Mouse (Mus musculus) B cell, adult 2 months (primary cell): ENCODE measurements around the gene Prdx5.
A peak's percentile ranks its signal among the peaks of the same experiment; 100 is the strongest.

Experiments
- DNase-seq, 2 experiments: peaks; one replicate each; pipeline ENCODE4 v3.0.0; 2022

The Prdx5 gene

DNA sequence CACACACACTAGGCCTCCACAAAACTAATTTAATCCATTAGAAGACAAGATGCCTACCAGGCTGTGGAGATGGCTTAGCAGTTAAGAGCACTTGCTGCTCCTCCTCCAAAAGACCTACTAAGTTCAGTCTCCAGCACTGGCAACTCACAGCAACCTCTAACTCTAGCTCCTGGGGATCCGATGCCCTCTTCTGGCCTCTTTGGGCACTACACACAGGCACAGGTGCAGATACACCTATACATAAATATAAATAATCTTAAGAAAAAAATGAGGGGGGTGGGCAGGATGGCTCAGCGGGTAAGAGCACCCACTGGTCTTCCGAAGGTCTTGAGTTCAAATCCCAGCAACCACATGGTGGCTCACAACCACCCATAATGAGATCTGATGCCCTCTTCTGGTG, 26.4 kb upstream of the Prdx5 start:
- DNase-seq = peak; percentile 70

DNA sequence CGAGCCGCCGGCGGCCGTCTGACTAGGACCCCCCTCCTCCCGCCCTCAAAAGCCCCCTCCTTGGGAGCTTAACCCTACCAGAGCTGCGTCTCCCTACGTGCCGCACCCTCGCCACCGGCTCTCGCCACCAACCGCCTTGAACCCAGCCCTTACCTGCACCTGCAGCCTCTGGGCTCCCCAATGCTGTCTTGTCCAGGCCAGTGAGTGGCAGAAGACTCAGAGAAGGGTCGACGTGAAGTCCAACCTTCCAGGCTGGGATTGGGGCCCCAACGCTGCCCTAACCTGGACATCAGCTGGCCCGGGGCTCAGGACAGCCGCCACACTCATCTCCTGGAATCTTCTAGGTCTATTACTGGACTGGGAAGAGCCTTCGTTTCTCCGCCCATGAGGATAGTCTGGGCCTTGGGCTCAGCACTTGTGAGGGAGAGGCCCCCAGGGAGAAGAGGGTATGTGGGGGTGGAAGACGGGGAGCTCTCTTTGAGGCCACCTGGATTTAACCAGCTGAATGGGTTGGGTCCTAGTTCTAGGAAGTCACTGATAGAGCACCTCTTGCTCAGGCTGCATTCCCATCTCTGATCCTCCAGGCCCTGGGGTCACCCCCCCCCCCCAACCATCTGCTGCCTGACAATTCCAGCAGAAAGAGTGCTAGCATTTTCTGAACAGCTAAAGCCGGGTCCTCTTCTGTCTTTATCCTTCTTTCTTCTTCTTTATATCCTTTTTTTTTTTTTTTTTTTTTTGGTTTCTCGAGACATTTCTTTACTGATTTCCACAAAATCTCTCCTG, 24.5 kb upstream of the Prdx5 start, which contains the start of gene Kcnk4:
Gene Kcnk4, minus strand, starts transcription at position 321 of the 783 bp plus-strand sequence.
- DNase-seq = no peak

DNA sequence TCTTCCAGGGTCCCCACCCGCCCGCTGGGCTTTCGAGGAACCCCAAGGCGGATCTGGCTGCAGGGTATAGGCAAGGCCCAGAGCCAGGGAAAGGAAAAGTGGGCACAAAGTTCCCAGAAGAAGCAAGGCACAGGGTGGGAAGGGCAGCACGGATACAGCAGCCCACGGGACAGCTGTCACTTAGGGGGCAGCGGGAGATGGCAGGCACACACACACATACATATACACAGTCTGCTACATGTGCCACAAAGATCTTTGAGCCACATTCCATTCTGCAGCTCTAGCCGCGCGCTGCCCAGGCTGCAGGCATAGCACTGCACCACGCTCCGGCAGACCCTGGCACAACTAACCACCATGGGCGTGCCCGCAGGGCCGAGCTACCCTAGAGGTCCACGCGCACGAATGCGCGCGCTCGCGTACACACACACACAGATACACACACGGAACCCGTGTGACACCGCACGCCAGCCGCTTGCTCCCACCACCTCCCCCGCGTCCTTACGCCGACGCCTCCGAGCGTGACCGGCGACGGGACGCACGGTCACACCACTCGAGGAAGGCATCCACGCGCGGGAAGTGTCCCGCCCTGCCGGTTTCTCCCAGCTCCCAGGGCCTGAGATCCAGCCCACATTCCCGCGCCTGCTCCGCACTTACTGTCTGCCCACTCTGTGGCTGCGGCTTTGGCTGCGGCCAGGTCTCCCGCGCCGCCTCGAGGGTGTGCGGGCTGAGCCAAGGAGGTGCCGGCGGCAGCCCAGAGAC, 23.7 kb upstream of the Prdx5 start:
- DNase-seq = peak; percentile 57 to 62

DNA sequence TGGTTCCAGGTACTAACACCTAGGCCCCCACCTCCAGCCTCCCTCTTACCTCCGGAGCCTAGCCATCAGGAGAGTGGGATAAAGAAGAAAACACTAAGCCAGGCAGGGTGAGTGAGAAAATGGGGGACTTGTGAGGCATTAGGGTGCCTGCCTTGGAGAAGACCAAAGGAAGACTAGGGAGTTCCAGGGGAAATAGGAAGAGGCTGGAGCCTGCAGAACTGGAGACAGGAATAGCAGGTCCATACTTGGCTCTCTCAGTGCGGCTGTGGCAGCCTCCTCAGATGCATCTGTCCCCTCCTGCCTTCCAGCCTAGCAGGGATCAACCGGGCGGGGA, 23.2 kb upstream of the Prdx5 start:
- no peak for DNase-seq

DNA sequence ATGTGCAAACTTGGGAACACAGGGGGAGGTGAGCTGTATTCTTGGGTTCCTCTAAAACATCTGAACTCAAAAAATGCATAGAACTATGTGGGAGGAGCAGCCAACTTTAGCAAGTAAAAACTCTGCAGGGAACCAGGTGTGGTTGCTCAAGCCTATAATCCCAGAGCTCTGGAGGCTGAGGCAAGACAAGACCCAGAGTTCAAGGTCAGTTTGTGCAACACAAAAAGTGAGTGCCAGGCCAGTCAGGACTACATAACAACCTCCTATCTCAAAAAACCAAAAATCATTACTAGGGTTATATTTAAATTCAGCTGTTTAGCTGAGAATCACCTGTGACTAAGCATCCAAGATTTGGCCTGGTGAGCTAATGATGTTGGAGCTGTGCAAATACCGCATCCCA, 22.1 kb upstream of the Prdx5 start:
- DNase-seq = no peak

DNA sequence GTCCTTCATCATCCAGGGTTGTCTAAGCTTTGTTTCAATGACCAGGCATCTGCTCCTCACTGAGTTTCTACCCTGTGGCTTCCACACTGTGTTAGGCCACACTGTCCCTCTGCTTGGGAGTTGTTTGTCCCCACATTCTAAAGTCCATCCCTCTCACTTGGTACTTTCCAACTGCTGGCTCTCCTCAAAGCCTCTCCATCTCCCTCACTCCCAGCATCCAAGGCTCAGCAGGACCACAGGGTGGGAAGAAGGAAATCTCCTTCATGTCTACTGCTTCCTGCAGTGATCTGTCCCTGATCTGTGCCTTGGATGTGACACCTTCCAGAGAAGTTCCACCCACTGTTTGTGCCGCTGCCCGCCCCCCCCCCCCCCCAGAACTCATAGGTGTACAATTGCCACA, 21.1 kb upstream of the Prdx5 start:
- DNase-seq = no peak

DNA sequence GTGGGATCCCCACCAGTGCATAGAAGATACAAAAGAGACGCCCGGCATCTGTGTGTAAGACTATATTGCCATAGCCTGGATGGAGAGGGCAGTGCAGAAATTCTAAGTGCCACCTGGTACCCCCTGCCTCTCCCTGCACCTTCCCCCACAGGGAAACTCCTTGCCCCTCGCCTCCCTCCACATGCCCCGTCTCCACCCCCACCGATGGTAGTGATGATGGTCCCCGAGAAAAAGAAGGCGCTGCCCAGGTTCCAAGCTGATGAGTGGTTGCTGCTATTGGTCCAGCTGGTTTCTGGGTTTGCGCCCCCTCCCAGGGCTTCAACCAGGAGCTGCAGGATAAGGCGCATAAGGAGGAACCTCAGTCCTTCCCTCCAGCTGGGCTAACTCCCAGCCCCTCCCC, 18.2 kb upstream of the Prdx5 start:
- DNase-seq = no peak

DNA sequence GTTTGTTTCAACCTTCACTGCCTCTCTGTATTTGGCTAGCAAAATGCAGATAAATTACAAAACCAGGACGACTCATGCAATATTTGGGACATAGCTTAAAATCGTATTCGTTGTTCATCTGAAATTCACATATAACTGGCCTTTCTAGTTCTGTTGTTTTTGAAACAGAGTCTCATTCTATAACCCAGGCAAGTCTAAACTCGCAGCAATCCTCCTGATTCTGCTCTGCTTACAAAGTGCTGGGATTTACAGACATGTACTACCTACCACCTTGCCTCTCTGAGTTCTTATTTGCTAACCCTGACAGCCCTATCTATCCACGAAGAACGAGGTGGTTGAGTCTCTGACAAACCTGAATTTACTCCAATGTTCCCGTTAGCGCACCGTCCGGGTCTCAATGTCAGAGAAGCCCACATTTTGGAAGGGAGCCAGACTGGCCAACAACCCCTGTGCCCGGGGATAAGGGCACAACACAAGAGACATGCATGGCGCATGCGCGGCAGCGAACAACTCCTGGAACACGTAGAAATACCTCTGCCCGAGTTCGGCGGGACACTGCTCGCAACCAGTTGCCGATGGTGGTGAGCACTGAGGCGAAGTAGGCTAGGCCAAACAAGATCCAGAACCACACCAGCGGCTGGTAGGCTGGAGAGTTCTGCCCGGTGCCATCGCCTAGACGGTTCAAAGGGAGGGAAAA, 16.8 kb upstream of the Prdx5 start:
- DNase-seq = peak in 1 of 2 experiments; percentile 36

DNA sequence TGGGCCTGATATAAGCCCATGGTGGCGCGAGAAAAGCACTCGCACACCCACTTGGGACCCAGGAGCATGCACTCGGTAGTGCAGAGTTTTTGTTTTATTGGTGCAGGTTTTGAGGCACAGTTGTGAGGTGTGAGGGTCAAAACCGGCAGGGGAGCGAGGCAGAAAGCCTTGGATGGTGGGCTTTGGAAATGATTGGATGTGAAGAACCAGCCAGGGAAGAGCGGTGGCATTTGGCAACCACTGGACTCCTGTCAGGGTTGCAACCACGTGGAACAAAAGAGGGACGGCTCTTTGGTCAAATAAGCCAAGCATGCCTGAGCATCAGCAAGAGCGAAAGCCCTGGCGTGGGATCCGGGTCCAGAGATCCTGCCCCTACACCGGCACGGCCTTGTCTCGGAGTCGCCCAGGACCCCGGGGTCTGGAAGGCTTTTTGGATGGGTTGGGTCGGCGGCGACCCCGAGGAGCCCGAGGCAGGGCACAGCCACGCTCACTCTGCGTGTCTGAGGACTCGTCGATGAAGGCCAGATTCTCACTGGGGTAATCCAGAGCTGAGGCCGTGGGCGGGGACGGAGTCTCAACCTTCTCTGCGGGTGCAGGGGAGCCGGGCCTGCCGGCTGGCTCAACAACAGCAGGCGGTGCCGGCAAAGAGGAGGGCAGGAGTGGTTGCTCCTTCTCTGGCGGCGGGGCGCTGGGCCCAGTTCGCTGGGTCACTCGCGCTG, 15.9 kb upstream of the Prdx5 start:
- no peak for DNase-seq

DNA sequence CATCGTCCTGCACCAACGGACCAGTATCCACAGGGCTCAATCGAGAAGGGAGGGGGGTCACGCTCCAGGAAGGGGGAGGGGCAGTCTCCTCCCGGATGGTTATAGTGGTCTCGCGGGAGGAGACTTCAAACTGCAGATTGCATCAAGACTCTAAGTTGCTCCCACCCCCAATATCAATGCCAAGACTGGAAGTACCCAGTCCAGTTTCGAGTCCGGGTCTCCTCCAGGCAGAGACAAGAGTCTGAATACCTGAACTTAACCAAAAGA, 15.3 kb upstream of the Prdx5 start, which contains the start of gene Catsperz:
Gene Catsperz, minus strand, starts transcription at position 74 of the 267 bp plus-strand sequence.
- no peak for DNase-seq

DNA sequence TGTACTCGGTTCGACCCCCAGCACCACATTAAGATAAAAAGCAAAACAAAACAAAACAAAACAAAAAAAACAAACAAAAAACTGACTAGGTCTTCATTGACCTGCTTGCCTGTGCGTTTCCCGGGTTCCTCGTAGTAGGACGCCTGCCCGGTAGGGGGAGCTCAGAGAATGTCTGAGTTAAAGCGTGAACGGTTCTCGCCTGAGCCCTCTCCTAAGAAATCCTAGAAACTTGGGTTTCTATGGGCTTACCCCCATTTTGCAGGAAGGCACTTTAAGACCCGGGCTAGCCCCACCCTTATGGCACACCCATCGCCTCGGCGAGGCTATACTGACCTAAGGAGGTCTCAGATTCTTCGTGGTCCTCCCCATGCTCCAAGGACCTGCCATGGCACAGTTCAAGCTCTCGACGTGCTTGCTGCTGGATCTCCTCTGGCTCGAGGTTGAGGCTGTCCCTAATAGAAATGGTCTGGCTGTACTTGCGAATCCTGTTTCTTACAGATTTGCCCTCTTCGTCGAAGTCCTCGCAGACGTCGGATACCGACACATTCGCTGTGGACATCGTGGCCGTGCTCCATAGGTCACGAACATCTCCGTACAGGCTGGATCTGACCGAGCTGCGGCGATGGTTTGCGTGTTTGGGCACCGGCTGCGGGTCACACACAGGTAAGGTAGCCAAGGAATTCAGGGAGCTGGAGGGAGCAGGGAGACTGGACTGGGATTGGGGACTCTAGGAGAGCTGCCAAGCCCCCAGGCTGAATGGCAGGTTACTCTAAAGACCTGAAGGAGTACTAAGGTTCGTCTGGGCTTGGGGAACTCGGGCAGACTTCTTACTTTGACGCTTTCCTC, 14.8 kb upstream of the Prdx5 start:
- peak; percentile 91 to 92 for DNase-seq

DNA sequence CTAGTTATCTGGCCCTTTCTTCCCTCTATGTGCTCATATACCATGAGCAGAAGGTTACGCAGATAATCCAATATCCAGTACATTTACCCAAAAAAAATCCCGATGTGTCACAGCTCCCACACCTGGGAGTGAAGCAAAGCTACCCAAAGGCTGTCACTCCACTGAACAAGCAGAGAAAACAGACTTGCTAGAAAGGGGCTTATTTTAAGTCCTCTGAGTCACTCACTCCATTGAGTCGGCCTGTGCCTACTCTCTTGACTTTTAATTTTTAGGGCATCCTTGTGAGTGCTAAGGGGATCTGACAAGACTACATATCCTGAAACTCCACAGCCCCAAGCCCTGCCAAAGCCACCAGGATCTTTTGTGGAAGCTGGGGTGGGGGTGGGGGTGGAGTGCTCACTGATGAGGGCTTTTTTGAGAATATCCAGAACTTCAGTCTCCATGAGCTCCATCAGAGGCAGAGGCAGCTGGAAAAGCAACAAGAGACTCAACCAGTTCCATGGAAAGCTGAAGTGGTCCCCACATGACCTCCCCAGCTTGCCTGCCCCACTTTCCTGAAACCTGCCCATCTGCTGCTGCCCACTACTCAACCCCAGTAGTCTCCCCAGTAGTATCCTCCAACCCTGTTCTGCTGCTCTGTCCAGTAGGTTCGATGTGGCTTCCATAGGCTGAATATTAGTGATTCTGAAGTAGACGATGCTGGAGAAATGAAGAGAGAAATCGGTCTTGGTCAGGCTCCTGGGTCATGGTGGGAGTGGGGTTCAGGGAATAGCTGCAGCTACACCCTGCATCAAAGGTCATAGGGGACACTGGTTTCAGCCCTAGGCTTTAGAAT, 13.2 kb upstream of the Prdx5 start:
- no peak for DNase-seq

DNA sequence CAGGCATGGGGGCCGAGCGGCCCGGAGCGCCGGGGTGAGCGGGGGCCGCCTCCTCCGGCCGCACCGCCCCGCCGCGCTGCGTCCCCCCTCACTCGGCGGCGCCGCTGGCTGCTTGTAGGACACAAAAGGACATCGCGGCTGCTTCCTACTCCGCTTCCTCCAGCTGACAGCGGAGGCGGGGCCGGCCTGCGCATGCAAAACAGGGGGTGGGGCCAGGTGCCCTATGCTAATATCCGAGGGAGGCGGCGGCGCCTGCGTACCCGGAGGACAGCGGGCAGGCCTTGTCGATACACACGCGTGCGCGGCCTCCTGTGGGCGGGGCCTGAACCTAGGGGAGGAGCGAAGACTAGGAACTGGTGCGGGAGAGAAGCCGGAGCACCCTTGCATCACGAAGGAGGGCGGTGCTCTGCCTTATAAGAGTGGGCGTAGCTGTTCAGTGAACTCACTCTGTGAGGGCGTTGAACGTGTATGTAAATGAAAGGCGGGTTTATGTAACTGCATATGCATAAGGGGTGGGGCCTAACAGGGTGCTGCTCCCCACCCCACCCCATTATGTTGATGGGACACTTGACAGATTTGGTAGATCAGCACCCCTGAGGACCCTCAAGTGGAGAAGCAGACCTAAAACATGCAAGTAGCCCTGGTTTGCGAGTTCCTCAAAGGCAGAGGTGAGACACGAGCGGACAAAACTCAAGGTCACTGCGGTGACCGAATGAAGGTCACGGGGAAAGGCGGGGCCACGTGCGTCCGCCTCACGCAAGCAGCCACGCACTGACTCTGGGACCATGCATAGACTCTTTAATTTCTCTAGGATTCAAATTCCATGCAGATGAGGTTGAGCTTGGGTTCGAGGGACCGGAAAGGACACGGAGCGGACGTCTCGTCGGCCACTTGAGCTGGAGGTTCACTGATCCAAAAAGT, 12.0 kb upstream of the Prdx5 start, which contains the start of gene Esrra:
Gene Esrra, minus strand, starts transcription at position 167 of the 921 bp plus-strand sequence.
- peak; percentile 100 for DNase-seq

DNA sequence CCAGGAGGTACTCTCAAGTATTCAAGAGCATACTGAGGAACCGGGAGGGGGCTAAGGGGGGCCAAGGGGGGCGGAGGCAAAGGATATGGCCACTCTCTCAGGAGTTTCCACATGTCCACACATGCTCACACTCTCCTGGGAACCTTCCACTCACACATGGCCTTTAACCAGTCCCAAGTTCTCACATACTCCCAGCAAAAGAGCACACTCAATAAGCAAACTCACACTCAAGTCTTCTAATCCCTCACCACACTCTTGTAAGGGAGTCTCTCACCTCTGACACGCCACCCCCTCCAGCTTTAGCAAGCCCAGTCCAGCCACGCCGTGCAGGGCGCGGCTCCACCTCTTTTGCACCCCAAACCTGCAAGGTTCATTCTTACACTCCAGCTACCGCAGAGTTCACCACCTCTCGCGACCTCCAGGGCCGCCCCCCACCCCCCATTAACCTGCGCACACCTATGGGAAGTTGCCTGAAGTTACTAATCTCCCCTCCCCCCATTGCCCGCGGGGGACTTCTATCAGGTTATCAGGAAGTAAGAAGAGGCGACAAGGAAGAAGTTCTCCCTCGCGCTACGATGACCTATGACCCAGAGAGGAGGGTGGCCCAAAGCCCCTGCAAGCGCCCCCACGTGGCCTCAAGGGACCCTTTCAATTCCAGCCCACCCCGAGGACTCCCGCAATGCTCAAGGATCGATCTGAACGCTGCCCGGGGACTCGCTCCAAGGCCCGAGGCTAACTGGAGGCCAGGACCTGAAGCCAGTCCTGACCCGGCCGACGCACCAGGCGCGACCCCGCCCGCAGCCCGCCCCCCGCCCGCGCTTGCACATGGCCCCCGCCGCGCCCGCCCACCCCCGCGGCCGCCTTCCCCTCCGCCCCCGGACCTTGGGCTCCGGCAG, 11.1 kb upstream of the Prdx5 start:
- DNase-seq = peak; percentile 60 to 63

DNA sequence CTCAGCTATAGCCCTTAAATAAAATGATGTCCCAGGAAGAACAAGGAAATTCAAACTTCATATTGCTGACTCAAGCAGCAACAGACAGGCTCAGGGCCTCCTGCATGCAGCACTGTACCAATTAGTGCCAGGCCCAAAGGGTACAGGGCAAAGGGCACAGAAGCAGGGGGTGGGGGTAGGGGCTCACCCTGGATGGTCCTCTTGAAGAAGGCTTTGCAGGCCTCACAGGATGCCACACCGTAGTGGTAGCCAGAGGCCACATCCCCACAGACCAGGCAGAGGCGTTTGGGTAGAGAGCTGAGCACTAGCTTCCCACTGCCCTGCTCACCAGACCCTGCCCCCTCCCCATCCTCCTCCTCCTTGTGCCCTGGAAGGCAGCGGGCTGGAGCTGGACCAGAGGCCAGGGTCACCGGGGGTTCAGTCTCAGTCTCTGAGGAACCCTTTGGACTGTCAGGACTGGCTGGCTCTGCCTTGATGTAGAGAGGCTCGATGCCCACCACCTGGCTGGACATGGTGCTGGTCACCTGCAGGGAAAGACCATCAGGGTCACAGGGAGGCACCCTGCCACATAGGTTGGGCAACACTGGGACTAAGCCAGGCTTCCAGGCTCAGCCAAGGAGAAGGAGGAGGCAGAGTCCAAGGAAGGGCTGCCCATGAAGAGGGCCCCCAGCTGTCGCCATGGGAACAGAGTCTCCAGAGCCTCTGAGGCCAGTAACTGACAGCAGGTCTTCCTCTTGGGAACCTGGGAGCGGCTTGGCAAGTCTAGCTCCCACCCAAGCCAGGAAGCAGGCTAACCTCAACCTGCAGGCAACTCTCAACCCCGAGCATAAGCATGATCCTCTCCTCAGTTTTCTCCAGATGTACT, 10.2 kb upstream of the Prdx5 start:
- DNase-seq = no peak

DNA sequence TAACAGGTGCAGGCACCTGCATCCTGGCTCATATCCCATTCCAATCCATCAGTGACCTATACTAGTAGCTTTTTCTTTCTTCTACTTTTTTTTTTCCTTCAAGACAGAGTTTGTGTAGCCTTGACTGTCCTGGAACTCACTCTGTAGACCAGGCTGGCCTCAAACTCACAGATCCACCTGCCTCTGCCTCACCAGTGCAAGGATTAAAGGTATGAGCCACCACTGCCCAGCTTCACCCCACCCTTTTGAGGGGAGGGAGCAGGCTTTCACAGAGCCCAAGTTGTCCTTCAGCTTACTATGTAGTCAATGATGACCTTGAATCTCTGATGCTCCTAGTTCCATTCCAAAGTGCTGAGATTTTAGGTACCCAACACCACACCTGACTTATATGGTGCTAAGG, 9.5 kb upstream of the Prdx5 start:
- no peak for DNase-seq

DNA sequence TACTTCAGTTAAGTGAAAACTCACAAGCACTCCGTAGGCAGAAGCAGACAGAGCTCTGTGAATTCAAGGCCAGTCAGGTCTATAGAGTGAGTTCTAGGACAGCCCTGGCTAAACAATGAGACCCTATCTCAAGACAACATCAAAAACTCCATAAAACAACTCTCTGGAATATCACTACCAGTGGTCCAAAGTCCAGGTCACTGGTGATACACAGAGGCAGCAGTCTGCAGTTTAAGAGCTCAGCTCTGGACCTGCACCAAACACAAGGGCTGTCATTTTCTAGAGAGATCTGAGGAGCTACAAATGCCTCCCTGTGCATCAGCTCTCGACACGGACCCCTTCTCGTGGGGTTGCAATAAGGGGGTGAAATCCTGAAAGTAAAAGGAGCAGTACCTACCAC, 8.4 kb upstream of the Prdx5 start:
- no peak for DNase-seq

DNA sequence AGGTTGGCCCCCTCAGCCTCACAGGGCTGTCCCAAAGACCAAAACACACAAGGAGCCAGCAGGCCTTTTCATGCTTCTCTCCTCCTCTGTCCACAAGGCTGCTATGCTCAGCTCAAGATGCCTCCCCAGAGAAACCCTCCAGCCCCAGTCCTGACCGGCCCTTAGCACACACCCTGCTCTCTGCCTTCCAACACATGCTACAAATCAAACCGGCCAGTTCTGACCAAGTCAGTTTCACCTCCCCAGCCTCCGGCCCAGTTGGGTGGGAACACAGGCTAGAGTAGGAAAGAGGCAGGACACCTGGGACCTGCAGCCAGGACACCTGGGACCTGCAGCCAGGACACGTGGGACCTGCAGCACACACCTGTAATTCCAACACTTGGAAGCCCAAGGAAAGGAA, 6.6 kb upstream of the Prdx5 start:
- no peak for DNase-seq
